Mouse (Mus musculus) intestine, embryonic 15.5 days (tissue): ENCODE measurements around the gene Clrn2. TPM values are rescaled to one million over a fixed set of nuclear protein-coding genes. Genes with fewer than 3 reads are reported as not detected.
A peak's percentile ranks its signal among the peaks of the same experiment; 100 is the strongest.

ENCODE experiments used
- ATAC-seq: fragments of 200-750 bp; cut with Nextera tagmentation; 2 replicates; pipeline ENCODE4 v1.8.0; 2017; ENCODE audit warnings: moderate TSS enrichment, moderate library complexity
- H3K27ac ChIP-seq: fragments of 300-500 bp; sonication (generic); 2 replicates; pipeline ENCODE4 v1.5.1; 2015; ENCODE audit warnings: mild to moderate bottlenecking, inconsistent platforms
- H3K27me3 ChIP-seq: fragments of 300-500 bp; sonication (generic); replicated peaks from 2 replicates; pipeline ENCODE4 v1.6.1; 2015; ENCODE audit warnings: inconsistent platforms
- H3K36me3 ChIP-seq: fragments of 300-500 bp; sonication (generic); 2 replicates; pipeline ENCODE4 v1.6.1; 2015; ENCODE audit warnings: inconsistent platforms
- H3K4me1 ChIP-seq: fragments of 300-500 bp; sonication (generic); replicated peaks from 2 replicates; pipeline ENCODE4 v1.6.1; 2015; ENCODE audit warnings: inconsistent platforms
- H3K4me2 ChIP-seq: fragments of 300-500 bp; sonication (generic); replicated peaks from 2 replicates; pipeline ENCODE4 v1.6.1; 2015; ENCODE audit warnings: mild to moderate bottlenecking, inconsistent platforms
- H3K4me3 ChIP-seq: fragments of 300-500 bp; sonication (generic); replicated peaks from 2 replicates; pipeline ENCODE4 v1.5.1; 2015; ENCODE audit warnings: inconsistent platforms
- H3K9ac ChIP-seq: fragments of 300-500 bp; sonication (generic); 2 replicates; pipeline ENCODE4 v1.6.1; 2015; ENCODE audit warnings: inconsistent platforms
- H3K9me3 ChIP-seq: fragments of 300-500 bp; sonication (generic); 2 replicates; pipeline ENCODE4 v1.6.1; 2016; ENCODE audit warnings: inconsistent platforms
- WGBS: fragments of 180-500 bp; shearing (Covaris S2); methylation state at CpG from one replicate; pipeline ENCODE4 v1.1.7; 2015; 5-methylcytosine and 5-hydroxymethylcytosine counted together
- polyA plus RNA-seq: library from polyadenylated mRNA; unstranded; fragments of >200 nt; fragmentation: Nextera tagmentation; extraction: Ambion mirVana; gene quantifications from 2 replicates; pipeline ENCODE4 v1.2.1, GENCODE M21; 2015

Clrn2 gene
- polyA plus RNA-seq, 1 experiment from 2014 or later = not detected

DNA sequence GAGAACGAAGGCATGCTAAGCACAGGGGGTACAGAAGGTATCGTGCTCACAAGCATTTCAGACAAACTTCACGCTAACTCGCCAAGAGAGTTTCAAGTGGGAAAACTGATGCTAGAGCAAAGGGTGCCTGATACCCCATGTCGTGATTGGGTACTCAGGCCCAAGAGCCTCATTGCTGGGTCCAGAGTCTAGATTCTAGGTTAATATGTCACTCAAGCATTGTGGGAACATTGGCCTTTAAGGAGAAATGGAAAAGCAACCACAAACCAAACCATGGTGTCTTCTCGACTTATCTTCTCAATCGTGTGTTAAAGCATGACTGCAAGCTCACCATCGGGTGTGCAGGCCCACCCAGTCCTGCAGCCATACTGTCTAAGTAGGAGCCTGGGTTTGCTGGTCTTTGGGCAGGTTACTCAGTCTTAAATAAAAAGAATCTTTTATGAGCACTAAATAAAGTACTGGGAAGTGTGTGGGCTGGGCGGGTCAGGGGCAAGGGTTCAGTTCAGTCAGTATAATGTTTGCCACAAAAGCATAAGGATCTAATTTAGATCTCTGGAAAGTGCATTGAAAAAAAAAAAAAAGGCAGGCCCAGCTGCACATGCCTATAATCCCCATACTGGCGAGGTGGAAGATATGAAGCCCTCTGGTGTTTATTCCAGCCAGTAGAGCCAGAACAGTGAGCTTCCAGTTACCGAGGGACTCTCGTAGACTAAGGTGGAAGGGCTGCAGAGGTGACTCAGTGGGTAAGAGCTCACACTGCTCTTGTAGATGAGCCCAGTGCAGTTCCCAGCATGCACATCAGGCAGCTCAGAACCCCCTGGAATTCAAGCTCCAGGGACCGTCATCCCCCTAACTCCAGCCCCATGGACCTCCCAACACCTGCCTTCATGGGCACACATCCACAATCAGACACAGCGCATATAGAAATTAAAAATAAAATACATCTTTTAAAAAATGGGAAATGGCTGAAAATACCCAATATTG lies 17.3 kb upstream of the Clrn2 start:
- no peak overlapping the region for H3K4me3 ChIP-seq
- H3K4me2 ChIP-seq = peak overlapping the region; percentile 15; the same call in 1 of the 2 replicates
- H3K4me1 ChIP-seq = 0 out of 2 replicates have a peak, but pooled peaks cover 2% of the 10 kb centered on the region
- H3K36me3 ChIP-seq = peaks cover 3% of the 10 kb centered on the region; the same call in 1 of the 2 replicates
- no peak overlapping the region for H3K9ac ChIP-seq
- no peaks in the 10 kb centered on the region for H3K9me3 ChIP-seq
- WGBS = 73% methylated on average over 14 of the region's 14 CpGs
- no peaks in the 10 kb centered on the region for H3K27me3 ChIP-seq
- peak; percentile 91 for ATAC-seq
- H3K27ac ChIP-seq = peak overlapping the region; percentile 66; the same call in 1 of the 2 replicates

DNA sequence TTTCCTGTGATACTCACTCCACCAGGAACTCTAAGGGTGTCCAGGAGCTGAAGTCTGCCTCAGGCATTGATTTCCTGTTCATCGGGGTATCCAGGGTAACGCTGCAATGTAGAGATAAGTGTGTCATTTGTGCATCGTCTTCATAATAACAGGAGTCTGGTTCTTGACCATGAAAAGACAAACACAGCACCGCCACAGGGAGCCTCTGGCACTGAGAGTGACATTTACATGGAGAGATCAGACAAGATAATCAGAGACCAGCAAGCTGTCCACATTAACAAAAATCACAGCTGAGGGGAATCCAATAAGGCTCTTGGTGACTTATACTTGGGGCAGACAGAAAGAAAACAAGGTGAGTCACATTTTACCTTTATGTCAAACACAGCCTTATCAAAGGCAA lies 15.7 kb upstream of the Clrn2 start:
- no peak overlapping the region for H3K4me2 ChIP-seq
- no peaks in the 10 kb centered on the region for H3K9me3 ChIP-seq
- no peaks in the 10 kb centered on the region for H3K27me3 ChIP-seq
- 68% methylated on average over 4 of the region's 4 CpGs for WGBS
- no peak overlapping the region for H3K9ac ChIP-seq
- no peak for ATAC-seq
- peaks cover 5% of the 10 kb centered on the region for H3K36me3 ChIP-seq
- H3K4me3 ChIP-seq = no peak overlapping the region
- no peak overlapping the region for H3K27ac ChIP-seq
- H3K4me1 ChIP-seq = 0 out of 2 replicates have a peak, but pooled peaks cover 2% of the 10 kb centered on the region

DNA sequence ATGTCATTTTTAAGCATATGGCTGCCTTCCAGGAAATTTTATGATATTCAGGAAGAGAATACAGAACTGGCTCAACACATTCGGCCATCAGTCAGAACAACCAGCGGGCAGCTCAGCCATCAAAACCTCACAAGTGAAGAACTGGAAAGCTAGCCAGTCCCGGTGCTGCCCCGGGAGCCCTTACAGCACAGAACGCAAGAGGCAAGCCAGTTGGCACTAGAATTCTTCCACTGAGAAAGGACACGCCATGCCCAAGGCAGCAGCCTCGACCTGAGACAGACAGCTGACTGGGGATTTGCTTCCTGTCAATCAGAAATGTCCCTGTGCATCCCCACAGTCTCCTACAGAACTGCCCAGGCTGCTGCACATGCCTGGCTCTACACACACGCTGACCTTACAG lies 15.2 kb upstream of the Clrn2 start:
- H3K9ac ChIP-seq = no peak overlapping the region
- no peak for ATAC-seq
- no peaks in the 10 kb centered on the region for H3K27me3 ChIP-seq
- no peak overlapping the region for H3K27ac ChIP-seq
- 0 out of 2 replicates have a peak, but pooled peaks cover 2% of the 10 kb centered on the region for H3K4me1 ChIP-seq
- no peak overlapping the region for H3K4me2 ChIP-seq
- H3K4me3 ChIP-seq = no peak overlapping the region
- H3K9me3 ChIP-seq = no peaks in the 10 kb centered on the region
- WGBS = 88% methylated on average over 8 of the region's 8 CpGs
- peaks cover 5% of the 10 kb centered on the region for H3K36me3 ChIP-seq

DNA sequence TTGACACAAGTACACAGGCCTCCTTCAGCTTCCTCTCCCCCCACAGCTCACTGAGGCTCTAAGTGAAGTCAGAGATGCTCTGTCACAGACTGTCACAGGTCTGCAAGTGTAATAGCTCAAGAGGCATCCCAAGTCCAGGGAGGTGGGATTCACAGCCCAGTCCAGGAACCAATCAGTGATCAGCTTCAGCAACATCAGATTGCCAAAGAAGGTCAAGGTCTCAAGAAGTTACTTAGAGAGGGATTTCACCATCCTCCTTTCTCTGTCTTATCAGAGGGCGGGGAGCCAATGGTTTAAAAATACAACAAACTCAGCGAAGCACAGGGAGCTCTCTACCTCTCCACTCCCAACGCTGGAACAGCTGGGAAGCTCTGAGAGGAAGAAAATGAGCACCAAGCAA lies 12.4 kb upstream of the Clrn2 start:
- H3K4me3 ChIP-seq = no peak overlapping the region
- no peaks in the 10 kb centered on the region for H3K27me3 ChIP-seq
- H3K4me1 ChIP-seq = 0 out of 2 replicates have a peak, but pooled peaks cover 2% of the 10 kb centered on the region
- no peak overlapping the region for H3K4me2 ChIP-seq
- no peak overlapping the region for H3K9ac ChIP-seq
- WGBS = 62% methylated on average over 3 of the region's 3 CpGs
- no peak overlapping the region for H3K27ac ChIP-seq
- ATAC-seq = peak; percentile 59
- no peaks in the 10 kb centered on the region for H3K9me3 ChIP-seq
- H3K36me3 ChIP-seq = peaks cover 5% of the 10 kb centered on the region

DNA sequence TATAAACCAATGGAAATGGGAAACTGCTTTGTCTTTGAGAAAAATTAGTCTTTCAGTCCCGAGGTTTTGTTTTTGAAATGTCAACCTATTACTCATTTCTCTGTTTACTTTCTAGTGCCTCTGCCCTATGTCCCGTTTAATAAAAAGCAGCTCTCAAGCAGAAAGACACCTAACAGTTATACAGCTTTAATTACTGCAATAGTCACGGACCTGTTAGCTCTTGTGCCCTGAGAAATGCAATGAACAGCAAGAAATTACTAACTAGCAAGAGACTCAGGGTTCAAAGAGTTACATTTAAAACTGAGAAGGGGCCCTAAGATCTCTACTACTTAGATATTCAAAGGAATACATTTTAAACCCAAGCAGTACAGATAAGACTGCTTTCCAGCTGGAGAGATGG lies 11.8 kb upstream of the Clrn2 start:
- H3K9me3 ChIP-seq = no peaks in the 10 kb centered on the region
- peak; percentile 11; the same call in 1 of the 2 replicates for ATAC-seq
- no peak overlapping the region for H3K27ac ChIP-seq
- peaks cover 5% of the 10 kb centered on the region for H3K36me3 ChIP-seq
- H3K9ac ChIP-seq = no peak overlapping the region
- WGBS = 45% methylated on average over 3 of the region's 3 CpGs
- H3K27me3 ChIP-seq = no peaks in the 10 kb centered on the region
- H3K4me2 ChIP-seq = no peak overlapping the region
- no peaks in the 10 kb centered on the region for H3K4me1 ChIP-seq
- no peak overlapping the region for H3K4me3 ChIP-seq

DNA sequence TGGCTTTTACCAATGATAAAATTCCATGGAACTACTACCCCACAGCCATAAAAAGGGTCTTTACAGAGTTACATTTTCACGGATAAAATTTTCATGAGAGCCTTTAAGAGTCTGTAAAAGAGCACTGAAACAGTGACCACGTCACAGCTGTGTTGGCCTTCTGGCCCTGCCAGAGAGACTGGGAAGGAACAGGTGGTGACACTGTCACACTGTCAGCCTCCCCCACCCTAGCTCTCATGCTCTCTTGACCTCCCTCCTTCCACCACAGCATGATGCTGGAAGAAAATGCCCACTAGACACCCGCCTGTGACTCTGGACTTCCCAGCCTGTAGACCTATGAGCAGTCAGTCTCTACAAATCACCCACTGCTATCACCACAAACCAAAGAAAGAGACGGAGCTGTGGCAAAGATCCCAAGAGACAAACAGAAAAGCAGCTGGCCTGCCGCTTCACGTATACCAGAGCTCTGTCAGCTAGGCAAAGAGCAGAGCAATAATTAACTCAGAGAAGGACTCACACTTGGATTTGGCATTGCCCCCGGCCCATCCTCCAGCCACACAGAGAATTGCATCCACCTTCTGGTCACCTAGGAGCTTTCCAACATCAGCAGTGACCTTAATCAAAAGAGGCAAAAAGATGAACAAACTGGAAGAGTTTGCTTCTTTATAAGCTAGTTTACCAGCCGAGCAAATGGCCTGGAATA lies 9.3 kb upstream of the Clrn2 start:
- H3K4me2 ChIP-seq = no peak overlapping the region
- H3K9ac ChIP-seq = no peak overlapping the region
- no peak overlapping the region for H3K27ac ChIP-seq
- H3K36me3 ChIP-seq = peaks cover 2% of the 10 kb centered on the region; the same call in 1 of the 2 replicates
- H3K9me3 ChIP-seq = no peaks in the 10 kb centered on the region
- no peaks in the 10 kb centered on the region for H3K27me3 ChIP-seq
- 82% methylated on average over 8 of the region's 8 CpGs for WGBS
- H3K4me3 ChIP-seq = no peak overlapping the region
- H3K4me1 ChIP-seq = peaks cover 11% of the 10 kb centered on the region
- ATAC-seq = no peak

DNA sequence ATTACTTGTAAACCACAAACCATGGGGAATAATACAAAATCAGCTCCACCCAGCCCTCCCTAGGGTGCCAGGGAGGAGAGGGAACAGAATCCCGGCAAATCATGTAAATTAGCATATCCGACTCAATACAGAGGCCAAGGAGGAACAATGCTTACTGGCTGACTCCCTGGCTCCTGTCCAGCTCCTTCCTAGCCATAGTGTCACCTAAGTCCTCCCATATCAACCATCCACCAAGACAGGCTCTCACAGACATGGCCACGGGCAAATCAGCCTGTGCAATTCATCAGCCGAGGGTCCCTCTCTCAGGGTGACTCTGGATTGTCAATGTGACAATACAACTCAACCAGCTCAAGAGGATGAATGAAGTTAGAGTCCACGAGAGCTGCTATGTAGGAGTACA lies 4.9 kb upstream of the Clrn2 start:
- H3K4me2 ChIP-seq = peak overlapping the region; percentile 94
- 63% methylated on average over 5 of the region's 5 CpGs for WGBS
- H3K4me1 ChIP-seq = peaks cover 11% of the 10 kb centered on the region
- H3K9ac ChIP-seq = peak overlapping the region; percentile 73
- H3K27ac ChIP-seq = no peak overlapping the region
- H3K9me3 ChIP-seq = no peaks in the 10 kb centered on the region
- H3K36me3 ChIP-seq = no peaks in the 10 kb centered on the region
- no peaks in the 10 kb centered on the region for H3K27me3 ChIP-seq
- ATAC-seq = no peak
- H3K4me3 ChIP-seq = peak overlapping the region; percentile 70

DNA sequence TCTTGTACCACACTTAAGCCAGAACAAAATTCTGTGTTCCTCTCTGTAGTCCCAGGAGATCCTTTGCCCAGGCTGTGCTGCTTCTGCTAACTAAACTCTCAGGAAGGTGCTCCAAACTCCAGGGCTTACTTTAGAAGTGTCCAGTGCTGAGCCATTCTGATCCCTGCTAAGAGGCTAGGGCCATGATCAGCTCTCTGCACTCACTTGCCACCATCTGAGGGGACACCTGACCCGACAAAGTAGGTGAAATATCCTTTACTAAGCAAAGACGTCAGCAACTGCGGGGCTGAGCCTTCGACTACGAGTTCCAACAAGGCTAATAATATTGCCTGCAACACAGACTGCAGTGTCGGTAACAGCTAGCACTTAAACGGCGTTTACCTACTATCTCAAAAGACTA lies 4.3 kb upstream of the Clrn2 start:
- no peaks in the 10 kb centered on the region for H3K27me3 ChIP-seq
- H3K9ac ChIP-seq = peak overlapping the region; percentile 73
- WGBS = 3% methylated on average over 8 of the region's 8 CpGs
- peak overlapping the region; percentile 70 for H3K4me3 ChIP-seq
- no peaks in the 10 kb centered on the region for H3K9me3 ChIP-seq
- H3K36me3 ChIP-seq = no peaks in the 10 kb centered on the region
- peak overlapping the region; percentile 94 for H3K4me2 ChIP-seq
- ATAC-seq = no peak
- 0 out of 2 replicates have a peak overlapping the region, but pooled peaks have one; percentile 1 for H3K27ac ChIP-seq
- peaks cover 11% of the 10 kb centered on the region for H3K4me1 ChIP-seq

DNA sequence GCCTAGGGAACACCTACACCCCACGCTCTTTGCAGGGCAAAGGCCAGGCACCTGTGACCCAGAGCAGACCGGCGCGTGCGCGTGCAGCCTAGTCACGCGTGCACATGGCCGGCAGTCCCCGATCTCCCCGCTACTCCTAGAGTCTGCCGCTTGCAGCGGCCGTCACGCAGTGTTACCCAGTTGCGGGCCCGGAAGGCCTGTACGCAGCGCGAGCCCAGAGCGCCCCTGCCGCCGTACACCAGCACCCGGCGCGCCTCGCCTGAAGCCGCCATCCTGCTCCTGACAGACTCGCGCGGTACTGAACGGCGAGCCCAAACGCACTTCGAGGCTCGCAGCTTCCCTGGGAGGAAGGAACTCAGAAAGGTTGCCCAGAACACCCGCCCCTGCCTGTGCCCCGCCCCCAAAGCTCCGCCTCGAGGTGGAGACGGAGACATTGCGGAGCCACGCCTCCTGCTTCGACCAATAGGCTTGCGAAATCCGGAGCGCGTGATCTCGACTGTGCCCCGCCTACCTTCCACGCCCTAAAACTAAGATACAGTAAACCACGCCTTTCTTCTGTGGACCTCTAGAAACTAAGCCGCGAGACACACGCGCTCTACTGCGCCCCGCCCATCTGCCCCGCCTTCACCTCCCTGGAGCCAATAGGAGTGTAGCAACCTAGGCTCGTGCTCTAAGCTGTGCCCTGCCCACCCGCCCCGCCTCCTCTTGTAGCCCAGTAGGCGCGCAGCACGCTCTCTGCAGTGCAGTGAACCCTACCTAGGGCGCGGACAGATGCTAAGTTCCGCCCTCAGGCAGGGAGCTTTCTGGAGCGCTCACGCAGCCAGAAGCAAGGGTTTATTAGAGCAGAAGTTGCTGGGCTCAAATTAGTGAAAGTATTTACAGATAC lies 3.5 kb upstream of the Clrn2 start, which contains the start of gene Qdpr:
TSS of gene Qdpr (minus strand) at position 406 of the 886 bp plus-strand sequence.
- peak within 1 kb of the TSS; percentile 94 for H3K4me2 ChIP-seq
- peak within 1 kb of the TSS; percentile 73 for H3K9ac ChIP-seq
- under 1% methylated on average over 70 of the region's 70 CpGs for WGBS
- H3K27me3 ChIP-seq = no peaks in the 10 kb centered on the region
- H3K27ac ChIP-seq = peak within 1 kb of the TSS; percentile 90
- H3K4me3 ChIP-seq = peak within 1 kb of the TSS; percentile 70
- H3K9me3 ChIP-seq = no peaks in the 10 kb centered on the region
- H3K36me3 ChIP-seq = no peaks in the 10 kb centered on the region
- peak; percentile 99 for ATAC-seq
- H3K4me1 ChIP-seq = peaks cover 11% of the 10 kb centered on the region

DNA sequence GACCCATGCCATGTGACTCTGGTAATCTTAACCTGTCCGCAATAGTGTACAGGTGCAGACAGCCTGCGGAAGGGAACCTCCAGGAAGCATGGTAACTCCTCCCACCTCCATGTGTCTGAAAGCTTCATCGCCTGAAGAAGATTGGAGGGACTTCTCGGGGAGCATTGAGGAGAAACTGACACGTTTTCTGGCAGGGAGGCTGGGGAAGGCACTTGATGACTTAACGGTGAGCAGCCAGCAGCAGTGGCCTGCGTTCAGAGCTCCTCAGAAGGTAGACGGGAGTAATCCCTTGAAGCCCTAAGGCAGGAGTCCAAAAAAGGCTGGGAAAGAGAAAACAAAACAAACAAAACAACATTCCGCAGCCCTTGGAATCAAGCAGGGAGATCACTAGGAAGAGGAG lies 905 bp downstream of the Clrn2 start:
- H3K27ac ChIP-seq = no peak overlapping the region
- H3K9me3 ChIP-seq = no peaks in the 10 kb centered on the region
- ATAC-seq = no peak
- 38% methylated on average over 9 of the region's 9 CpGs for WGBS
- H3K4me1 ChIP-seq = no peaks in the 10 kb centered on the region
- no peak overlapping the region for H3K9ac ChIP-seq
- H3K4me3 ChIP-seq = no peak overlapping the region
- no peaks in the 10 kb centered on the region for H3K27me3 ChIP-seq
- no peaks in the 10 kb centered on the region for H3K36me3 ChIP-seq
- H3K4me2 ChIP-seq = no peak overlapping the region

DNA sequence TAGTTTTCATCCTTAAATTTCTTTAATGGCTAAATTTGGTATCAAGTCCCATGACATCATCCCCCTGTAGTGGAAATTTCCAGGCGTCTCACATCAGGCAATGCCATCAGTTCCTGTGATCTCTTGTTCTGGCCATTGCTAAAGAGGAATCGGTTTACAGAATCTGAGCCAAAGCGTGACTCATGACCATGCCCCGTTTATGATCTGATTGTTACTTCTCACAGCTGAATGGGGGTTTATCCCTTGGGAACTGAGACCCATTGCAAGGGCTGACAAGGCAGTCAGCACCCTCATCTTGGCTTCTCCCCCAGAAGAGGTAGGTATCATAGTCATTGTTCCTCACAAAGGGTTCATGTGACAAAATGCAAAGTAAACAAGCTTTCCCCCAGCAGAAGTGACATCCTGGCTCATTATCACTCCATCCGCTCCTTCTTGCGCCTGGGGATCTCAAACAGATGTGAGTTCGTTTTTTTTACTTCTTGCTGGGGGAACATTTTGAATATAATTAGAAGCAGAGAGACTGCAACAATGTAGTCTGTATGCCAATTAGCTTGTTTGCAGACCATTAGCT lies 19.4 kb downstream of the Clrn2 start:
- H3K9ac ChIP-seq = no peak overlapping the region
- H3K4me2 ChIP-seq = no peak overlapping the region
- H3K27me3 ChIP-seq = no peaks in the 10 kb centered on the region
- ATAC-seq = no peak
- H3K4me3 ChIP-seq = no peak overlapping the region
- no peak overlapping the region for H3K27ac ChIP-seq
- no peaks in the 10 kb centered on the region for H3K9me3 ChIP-seq
- H3K36me3 ChIP-seq = no peaks in the 10 kb centered on the region
- H3K4me1 ChIP-seq = no peaks in the 10 kb centered on the region
- WGBS = 38% methylated on average over 7 of the region's 7 CpGs
